Mouse (Mus musculus) limb, embryonic 14.5 days (tissue): ENCODE measurements around the gene Hic1. TPM values are rescaled to one million over a fixed set of nuclear protein-coding genes. Genes with fewer than 3 reads are reported as not detected.

Experiments used
- ATAC-seq: fragments of 200-750 bp; cut with Nextera tagmentation; 2 replicates; pipeline ENCODE4 v1.8.0; 2017; ENCODE audit warnings: low read depth, moderate number of reproducible peaks, moderate TSS enrichment; ENCODE audit not compliant: low FRiP score
- DNase-seq: peaks from one replicate; pipeline ENCODE4 v3.0.0-alpha.2; 2015; ENCODE audit warnings: low spot score
- H3K27ac ChIP-seq: fragments of 300-500 bp; sonication (generic); replicated peaks from 2 replicates; pipeline ENCODE4 v1.5.1; 2014; ENCODE audit warnings: low read depth, mild to moderate bottlenecking, low read length, moderate library complexity, mixed read lengths
- H3K27me3 ChIP-seq: fragments of 300-500 bp; sonication (generic); 2 replicates; pipeline ENCODE4 v1.6.1; 2014; ENCODE audit warnings: low read length, mixed read lengths; ENCODE audit not compliant: control insufficient read depth, insufficient read depth
- H3K36me3 ChIP-seq: fragments of 300-500 bp; sonication (generic); 2 replicates; pipeline ENCODE4 v1.6.1; 2014; ENCODE audit warnings: mild to moderate bottlenecking, low read length, moderate library complexity, mixed read lengths; ENCODE audit not compliant: control insufficient read depth, insufficient read depth
- H3K4me1 ChIP-seq: fragments of 300-500 bp; sonication (generic); 2 replicates; pipeline ENCODE4 v1.6.1; 2014; ENCODE audit warnings: antibody characterized with exemption, low read length, mixed read lengths; ENCODE audit not compliant: control insufficient read depth, insufficient read depth
- H3K4me2 ChIP-seq: fragments of 300-500 bp; sonication (generic); replicated peaks from 2 replicates; pipeline ENCODE4 v1.6.1; 2014; ENCODE audit warnings: low read depth, mild to moderate bottlenecking, low read length, moderate library complexity; ENCODE audit not compliant: severe bottlenecking
- H3K4me3 ChIP-seq: fragments of 300-500 bp; sonication (generic); replicated peaks from 2 replicates; pipeline ENCODE4 v1.5.1; 2014; ENCODE audit warnings: low read length
- H3K9ac ChIP-seq: fragments of 300-500 bp; sonication (generic); 2 replicates; pipeline ENCODE4 v1.6.1; 2014; ENCODE audit warnings: mild to moderate bottlenecking, low read depth, low read length, moderate library complexity; ENCODE audit not compliant: severe bottlenecking
- H3K9me3 ChIP-seq: fragments of 300-500 bp; sonication (generic); 2 replicates; pipeline ENCODE4 v1.6.1; 2016; ENCODE audit warnings: low read length; ENCODE audit not compliant: control insufficient read depth
- POLR2A ChIP-seq: fragments of 200-500 bp; IDR thresholded peaks from 2 replicates; pipeline ENCODE4 v1.8.0; 2012; ENCODE audit warnings: inconsistent platforms, mild to moderate bottlenecking, moderate library complexity, borderline replicate concordance; ENCODE audit not compliant: insufficient read depth, insufficient read length; ENCODE audit errors: extremely low read depth
- whole genome bisulfite sequencing: fragments of 180-500 bp; shearing (Covaris S2); extraction: QIAGEN DNeasy Blood & Tissue Kit; methylation state at CpG from one replicate; pipeline ENCODE4 v1.1.7; 2014; 5-methylcytosine and 5-hydroxymethylcytosine counted together
- polyA plus RNA-seq, 2 experiments: library from polyadenylated mRNA; depleted of rRNA in 1 of 2; stranded (reverse) in 1 of 2; unstranded in 1 of 2; fragments of >200 nt; fragmentation: Nextera tagmentation in 1 of 2; extraction: Ambion mirVana in 1 of 2; gene quantifications; 2 replicates each; pipeline versions ENCODE4 v1.2.1 to v1.2.3; 2012 to 2014

Gene Hic1
- polyA plus RNA-seq, 2 experiments = 21.4 to 90.8 TPM

DNA sequence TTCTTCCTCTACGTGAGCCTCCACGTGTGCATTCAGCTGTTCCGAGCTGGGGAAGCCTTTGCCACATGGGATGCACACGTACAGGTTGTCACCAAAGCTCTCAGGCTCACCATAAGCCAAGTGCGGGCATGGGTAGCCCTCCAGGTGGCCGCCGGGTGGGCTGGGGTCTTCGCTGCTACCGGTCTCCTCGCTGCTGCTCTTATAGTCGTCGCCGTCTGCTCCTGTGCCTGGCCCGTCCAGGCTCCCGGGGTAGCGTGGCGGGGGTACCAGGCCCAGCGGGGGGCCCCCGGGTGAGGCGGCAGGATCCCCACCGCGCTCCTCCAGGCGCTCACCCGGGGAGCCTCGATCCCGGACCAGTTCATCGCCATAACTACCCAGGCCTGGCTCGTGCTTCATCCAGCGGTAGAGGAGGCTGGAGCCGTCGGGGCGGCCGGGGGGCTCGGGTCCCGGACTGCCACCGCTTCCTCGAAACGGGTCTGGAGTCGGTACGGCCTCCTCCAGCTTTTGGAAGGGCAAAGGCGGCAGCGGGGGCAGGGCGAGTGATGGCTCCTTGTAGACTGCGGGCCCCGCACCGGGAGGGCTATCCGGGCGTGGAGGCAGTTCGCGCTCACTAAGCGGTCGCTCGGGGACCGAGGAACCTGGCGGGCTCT, 3.0 kb downstream of the Hic1 start:
- peak overlapping the region; percentile 79 for H3K27ac ChIP-seq
- peak overlapping the region; percentile 59 for H3K4me3 ChIP-seq
- peak overlapping the region; percentile 85 for H3K4me2 ChIP-seq
- no peaks in the 10 kb centered on the region for H3K9me3 ChIP-seq
- DNase-seq (no peak), ATAC-seq (no peak)
- peaks cover 61% of the 10 kb centered on the region for H3K36me3 ChIP-seq
- peaks cover 67% of the 10 kb centered on the region for H3K27me3 ChIP-seq
- 4% methylated on average over 47 of the region's 55 CpGs for WGBS
- H3K9ac ChIP-seq = peak overlapping the region; percentile 82
- TF ChIP-seq POLR2A = no peak
- peaks cover 47% of the 10 kb centered on the region for H3K4me1 ChIP-seq

DNA sequence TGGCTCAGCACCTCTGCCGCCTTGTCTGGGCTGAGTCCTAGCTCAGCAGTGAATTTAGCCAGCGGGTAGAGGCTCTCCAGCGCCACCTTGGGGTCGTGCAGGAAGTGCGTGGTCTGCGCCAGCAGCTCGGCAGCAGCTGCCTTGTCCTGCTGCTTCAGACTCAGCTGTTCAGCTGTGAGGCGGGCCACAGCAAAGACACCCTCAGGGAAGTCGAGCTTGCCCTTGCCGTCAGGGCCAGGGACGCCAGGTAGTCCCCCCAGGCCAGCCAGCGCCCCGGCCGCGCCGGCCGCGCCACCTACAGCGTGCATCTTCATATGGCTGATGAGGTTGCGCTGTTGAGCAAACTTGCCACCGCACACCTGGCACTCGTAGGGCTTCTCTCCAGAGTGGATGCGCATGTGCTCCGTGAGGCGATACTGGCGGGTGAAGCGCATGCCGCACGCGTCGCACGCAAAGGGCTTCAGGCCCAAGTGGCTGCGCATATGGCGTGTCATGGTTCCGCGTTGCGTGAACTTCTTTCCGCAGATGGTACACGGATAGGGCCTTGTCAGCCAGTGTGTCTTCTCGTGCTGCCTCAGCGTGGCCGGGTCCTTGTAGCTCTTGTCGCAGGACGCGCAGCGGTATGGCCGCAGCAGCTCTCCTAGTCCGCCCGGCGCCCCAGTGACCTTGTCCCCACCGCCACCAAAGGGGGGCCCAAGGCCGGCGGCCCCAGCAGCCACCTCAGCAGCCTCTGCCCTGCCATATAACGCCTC, 3.7 kb downstream of the Hic1 start:
- ATAC-seq (no peak), DNase-seq (no peak)
- TF ChIP-seq POLR2A = no peak
- Histone ChIP-seq H3K4me1 (peaks cover 47% of the 10 kb centered on the region), H3K4me3 (peak overlapping the region; percentile 59), H3K27me3 (peaks cover 60% of the 10 kb centered on the region), H3K9me3 (no peaks in the 10 kb centered on the region), H3K9ac (peak overlapping the region; percentile 82), H3K27ac (peak overlapping the region; percentile 79), H3K4me2 (peak overlapping the region; percentile 85), H3K36me3 (peaks cover 68% of the 10 kb centered on the region)
- WGBS = 7% methylated on average over 53 of the region's 54 CpGs

- peak overlapping the region; percentile 82 for H3K9ac ChIP-seq
- H3K4me2 ChIP-seq = peak overlapping the region; percentile 85
- peaks cover 75% of the 10 kb centered on the region for H3K36me3 ChIP-seq
- ATAC-seq (no peak), DNase-seq (no peak)
- no peaks in the 10 kb centered on the region for H3K9me3 ChIP-seq
- TF ChIP-seq POLR2A = no peak
- H3K27ac ChIP-seq = peak overlapping the region; percentile 79
- peaks cover 51% of the 10 kb centered on the region for H3K27me3 ChIP-seq
- peaks cover 44% of the 10 kb centered on the region for H3K4me1 ChIP-seq
- H3K4me3 ChIP-seq = peak overlapping the region; percentile 59
- WGBS = 20% methylated on average over 15 of the region's 15 CpGs
Measured at GRCm38 (mm10) chr11:75164750-75165149, 4.6 kb downstream of the Hic1 start.

- no peak for ATAC-seq
- no peak for DNase-seq
- Histone ChIP-seq H3K4me2 (peak overlapping the region; percentile 85), H3K9me3 (no peaks in the 10 kb centered on the region), H3K4me3 (peak overlapping the region; percentile 59), H3K9ac (peak overlapping the region; percentile 82), H3K4me1 (peaks cover 39% of the 10 kb centered on the region), H3K36me3 (peaks cover 82% of the 10 kb centered on the region), H3K27me3 (peaks cover 45% of the 10 kb centered on the region), H3K27ac (no peak overlapping the region; the same call in 1 of the 2 replicates)
- WGBS = 66% methylated on average over 2 of the region's 2 CpGs
- TF ChIP-seq POLR2A = no peak
Measured at GRCm38 (mm10) chr11:75164051-75164450, 5.3 kb downstream of the Hic1 start.

DNA sequence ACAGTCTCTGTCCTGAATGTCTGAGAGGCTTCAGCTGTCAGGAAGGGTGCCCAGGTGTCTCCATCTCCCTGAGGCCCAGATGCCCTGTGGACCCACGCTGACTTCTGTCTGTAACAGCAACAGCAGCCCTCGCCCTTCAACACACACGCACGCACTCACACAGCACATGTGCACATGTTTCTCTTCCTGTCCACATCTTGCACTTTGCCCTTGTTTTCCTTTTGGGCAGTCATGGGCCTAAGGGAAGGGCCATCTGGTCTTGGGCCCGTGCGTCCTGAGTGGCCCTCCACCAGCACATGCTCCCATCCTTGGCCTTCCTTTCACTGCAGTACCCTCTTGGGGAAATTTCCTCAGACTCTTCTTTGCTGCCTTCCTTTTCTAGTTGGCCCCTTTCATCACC, 5.9 kb downstream of the Hic1 start:
- Histone ChIP-seq H3K27ac (peak overlapping the region; percentile 19; the same call in 1 of the 2 replicates), H3K36me3 (peaks cover 83% of the 10 kb centered on the region), H3K4me2 (peak overlapping the region; percentile 85), H3K9ac (peak overlapping the region; percentile 82), H3K9me3 (no peaks in the 10 kb centered on the region), H3K4me3 (peak overlapping the region; percentile 59; the same call in 1 of the 2 replicates), H3K27me3 (peaks cover 39% of the 10 kb centered on the region), H3K4me1 (peaks cover 39% of the 10 kb centered on the region)
- 76% methylated on average over 6 of the region's 6 CpGs for WGBS
- no peak for TF ChIP-seq POLR2A
- DNase-seq (no peak), ATAC-seq (no peak)
